Mouse (Mus musculus) urinary bladder, adult 18-20 months (tissue): ENCODE results near the gene Ptprs.
A peak's percentile ranks its signal among the peaks of the same experiment; 100 is the strongest.

Source experiments
- DNase-seq, 2 experiments: peaks; one replicate each; pipeline ENCODE4 v3.0.0; 2022; ENCODE audit warnings: low spot score in 2 of 2, mixed read lengths in 2 of 2

Ptprs gene

DNA sequence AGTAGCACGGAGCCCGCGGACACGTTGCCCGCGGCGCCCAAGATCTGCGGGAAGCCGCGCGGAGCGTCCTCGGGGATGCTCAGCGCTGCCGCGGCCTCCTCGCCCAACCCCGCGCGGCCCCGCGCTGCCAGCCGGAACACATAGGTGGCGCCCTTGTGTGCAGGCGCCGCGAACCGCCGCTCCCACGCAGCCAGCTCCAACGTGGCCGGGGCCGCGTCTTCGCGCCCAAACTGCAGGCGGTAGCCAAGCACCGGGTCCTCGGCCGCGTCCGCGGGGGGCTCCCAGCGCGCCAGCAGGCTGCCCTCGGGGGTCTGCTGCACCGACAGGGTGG, 50.7 kb downstream of the Ptprs start:
- DNase-seq, result peak; percentile 54 to 88

DNA sequence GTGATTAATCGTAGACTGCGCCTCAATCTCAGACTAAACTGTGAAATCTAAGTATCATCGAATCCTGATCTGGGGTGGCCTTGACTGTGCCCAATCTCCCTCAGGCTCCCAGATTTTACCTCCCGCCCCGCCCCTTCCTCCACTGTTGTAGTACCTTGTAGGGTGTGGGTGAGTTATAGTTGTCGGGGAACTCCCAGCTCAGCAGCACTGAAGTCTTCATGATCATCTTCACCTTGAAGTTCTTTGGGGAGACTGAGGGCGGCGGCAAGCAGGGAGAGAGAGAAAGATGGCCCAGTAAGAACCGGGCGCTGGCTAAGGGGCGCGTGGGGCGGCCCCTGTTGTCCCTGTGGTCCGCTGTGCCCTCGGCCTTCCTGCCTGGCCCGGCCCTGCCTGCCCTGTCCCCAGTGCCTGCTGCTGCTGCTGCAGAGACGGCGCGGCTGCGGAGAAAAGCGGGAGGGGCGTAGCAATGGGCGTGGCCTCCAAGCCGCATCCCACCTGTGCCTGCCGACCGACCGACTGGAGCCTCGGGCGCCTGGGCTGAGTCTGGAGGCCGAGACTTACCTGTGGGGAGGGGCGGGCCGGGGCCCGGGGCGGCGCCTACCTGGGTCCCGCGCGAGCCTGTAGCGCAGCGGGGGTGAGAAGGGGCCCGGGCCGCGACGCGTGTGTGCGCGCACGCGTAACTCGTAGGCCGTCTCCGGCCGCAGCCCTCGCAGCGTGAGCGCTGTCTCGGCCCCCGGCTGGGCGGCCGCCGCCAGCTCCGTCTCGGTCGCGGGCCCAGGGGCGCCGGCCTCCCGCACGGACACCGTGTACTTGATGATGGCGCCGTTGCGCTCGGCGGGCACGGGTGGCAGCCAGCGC, 51.3 kb downstream of the Ptprs start:
- DNase-seq, result peak; percentile 64 to 69

DNA sequence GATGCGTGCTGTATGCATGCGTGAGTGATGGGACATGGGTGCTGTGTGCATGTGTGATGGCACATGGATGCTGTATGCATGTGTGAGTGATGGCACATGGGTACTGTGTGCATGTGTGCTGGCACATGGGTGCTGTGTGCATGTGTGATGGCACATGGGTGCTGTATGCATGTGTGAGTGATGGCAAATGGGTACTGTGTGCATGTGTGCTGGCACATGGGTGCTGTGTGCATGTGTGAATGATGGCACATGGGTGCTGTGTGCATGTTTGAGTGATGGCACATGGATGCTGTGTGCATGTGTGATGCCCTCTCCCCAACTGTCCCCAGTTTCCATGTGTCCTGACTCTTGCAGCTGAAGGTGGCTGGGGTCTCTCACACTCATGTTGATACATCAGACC, 56.3 kb downstream of the Ptprs start:
- DNase-seq, result no peak

DNA sequence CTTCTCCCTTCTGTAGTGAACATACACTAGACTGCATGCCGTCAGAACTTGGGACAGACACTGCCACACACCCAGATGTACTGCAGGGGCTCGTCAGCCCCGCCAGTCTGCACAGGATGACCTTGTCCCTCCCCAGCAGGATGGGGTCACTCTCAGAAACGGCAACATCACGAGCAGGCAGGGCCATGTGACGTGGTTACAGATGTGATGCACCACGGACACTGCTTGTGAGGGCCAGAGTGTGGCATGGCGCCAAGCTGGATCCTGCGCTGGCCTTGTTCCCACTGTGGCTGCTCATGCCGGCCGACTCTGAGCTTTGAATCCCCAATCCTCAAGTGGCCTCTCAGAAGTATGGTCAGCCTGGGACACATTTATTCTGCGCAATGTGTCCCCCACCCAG, 58.0 kb downstream of the Ptprs start:
- DNase-seq, result no peak

DNA sequence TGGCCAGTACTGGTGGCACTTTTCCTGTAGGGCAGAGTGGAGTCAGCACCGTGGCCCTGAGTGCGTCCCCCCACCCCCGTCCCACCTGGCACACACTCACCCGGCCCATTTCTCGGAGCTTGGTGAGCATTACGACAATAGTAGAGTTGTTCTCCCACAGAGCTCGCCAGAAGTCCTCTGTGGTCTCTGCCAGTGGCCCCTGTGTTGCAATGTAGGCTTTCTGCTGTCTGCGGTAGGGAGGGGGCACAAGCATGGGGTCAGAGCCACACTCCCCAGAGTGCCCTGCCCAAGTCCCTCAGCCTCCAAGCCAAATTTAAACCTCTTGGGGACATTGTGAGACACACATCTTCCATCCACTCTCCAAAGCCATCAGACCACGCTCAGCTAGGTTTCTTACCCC, 61.5 kb downstream of the Ptprs start:
- no peak for DNase-seq

DNA sequence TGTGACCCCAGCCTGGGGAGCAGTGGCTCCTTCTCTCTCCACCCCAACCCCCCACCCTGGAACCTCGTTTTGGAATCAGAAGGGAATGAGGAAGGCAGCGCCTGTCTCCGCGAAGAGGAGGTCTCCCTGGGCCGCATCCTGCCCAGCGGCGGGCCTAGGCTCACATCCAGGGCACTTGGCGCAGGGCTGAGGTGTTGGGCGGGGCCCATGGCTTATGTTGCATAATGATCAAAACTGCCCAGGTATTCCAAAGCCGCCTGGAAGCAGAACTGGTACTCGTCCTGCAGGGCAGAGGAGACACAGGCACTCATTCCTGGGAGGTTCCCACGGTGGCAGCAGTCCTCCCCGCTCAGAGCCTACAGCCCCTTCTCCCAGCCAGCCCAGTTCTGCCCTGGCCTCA, 63.2 kb downstream of the Ptprs start:
- no peak for DNase-seq

DNA sequence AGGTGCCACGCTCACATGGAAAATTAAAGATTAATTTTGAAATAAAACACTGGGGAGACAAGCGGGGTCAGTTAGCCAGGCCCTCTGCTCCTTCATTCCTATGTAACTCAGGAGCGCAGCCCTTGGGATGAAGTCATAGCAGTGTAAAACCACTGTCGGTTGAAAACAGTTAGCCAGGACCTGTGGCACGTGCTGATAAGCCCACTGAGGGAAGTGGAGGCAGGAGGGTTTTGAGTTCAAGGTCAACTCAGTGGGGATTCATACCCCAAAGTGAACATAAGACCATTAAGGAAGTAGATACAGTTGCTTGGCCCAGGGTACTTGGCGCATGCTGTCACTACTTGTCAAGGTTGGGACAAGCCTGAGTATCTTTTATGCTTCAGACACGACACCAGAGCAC, 64.8 kb downstream of the Ptprs start:
- no peak for DNase-seq

DNA sequence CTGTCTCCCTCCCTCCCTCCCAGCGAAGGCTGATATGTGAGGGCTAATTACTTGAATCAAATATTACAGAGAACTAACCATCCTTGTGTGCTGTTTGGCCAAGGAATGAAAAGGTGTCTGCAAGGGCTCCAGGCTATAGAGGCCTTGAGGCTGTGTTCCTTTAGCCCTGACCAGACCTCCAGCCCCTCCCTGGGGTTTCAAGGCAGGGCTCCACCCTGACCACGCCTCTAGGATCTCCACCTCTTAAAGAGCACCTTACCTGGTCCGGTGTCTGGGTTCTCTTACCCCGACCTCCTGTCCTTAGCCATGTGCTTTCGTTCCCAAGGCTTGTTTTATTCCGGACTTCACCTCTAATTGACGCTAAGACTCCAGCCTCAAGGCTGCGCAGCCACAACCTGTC, 66.5 kb downstream of the Ptprs start:
- no peak for DNase-seq

DNA sequence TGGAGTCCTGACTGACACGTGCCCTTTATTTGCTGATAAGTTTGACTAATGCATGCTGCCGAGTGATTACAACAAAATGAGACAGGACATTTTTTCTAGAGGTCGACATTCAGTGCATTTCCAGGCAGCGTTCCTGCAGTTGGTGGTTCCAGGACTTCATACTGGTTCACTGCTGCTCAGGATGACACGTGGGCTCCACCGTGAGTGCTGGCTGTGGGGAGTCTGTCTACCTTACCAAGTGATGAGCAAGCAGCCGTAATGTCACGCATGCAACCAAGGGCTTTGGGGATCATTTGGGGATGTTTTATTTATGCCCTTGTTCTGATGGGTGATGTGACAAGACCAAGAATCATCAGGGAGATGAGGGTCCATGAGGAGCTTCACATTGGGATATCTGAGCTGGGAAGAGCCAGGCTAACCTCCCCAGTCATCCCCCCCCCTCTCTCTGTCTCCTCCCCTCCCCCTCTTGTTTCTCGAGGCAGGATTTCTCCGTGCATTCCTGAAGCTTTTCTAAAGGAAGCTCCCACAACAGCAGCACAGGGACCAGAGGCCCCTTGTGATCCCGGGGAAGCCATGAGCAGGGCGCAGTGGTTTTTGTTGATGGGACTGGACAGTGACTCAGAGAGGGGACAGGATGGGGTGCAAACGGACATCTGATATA, 67.2 kb downstream of the Ptprs start:
- DNase-seq, result no peak

DNA sequence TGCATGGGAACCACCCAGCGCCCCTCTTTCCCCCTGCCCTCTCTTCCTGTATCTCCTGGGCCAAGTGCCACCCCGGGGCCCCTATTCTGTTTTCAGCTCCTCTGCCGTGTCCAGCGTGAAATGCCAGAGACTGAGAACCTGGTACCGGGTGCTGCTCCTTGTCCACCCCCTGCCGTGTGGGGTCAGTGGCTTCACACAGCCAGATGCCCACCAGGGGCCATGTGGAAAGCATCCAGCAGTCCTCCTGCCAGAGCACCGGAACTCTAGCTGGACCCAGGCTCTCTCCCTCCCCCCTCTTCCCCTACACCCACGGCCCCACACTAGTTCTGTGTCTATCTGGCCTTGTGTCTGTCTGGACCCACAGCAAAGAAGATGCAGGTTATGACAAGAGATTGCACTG, 68.9 kb downstream of the Ptprs start:
- DNase-seq, result no peak

DNA sequence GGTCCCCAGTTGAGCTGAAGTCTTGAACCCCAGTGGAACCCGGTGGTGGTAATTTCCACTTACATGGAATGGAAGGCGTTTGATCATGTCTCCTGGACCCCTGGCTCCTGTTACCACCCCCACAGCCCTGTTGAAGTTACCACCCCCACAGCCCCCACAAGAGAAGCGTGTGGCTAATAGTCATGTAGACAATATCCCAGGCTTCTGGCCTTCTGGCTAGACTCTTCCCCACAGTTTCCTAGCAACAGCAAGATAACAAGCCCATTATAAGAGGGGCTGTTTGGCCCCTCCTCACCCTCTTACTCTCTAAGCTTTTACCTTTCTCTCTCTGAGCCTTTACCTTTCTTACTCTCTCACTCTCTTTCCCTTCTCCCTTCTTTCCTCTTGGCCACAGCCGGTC, 69.4 kb downstream of the Ptprs start:
- no peak for DNase-seq

DNA sequence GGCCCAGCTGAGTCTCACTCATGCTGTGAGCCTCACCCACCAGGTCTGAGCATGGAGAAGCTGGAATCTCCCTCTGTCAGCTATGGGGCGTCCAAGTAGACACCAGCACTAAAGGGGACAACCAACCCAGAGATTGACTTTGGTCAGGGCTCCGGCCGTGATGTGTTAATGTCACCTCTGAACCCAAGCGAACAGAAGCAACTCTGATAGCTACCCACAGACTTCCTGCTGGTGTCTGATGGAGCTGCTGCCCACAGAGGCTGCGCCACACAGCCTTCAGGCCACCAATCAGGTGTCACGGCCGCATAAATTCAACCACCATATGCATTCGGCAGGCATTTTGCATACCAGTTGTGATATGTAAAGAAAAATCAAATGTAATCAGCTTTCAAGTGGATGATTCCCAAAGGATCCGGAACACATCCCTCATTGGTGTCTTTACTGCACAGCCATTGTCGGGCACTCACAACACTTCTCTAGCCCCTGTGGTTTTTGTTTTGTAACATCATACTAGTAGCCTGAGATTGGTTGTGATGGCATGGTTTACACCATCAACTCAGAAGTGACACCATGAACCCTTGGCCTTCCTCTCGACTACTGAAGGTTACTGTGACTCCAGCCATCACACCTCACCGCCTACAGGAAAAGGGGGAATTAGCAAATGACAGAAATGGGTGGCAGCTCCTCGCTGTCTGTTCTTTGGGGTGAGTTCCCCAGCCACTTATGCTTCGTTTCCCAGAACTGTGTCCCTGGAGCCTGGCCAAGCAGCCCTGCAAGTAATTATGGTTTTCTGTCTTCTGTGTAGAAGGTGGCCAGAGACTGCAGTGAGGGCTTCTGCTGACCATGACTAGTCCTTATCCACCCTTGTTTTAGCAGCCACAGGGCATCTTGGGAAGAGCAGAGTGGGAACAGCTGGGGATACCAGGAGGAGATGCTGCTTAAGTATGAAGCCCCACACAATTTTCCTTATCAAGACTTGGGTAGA, 70.1 kb downstream of the Ptprs start:
- no peak for DNase-seq

DNA sequence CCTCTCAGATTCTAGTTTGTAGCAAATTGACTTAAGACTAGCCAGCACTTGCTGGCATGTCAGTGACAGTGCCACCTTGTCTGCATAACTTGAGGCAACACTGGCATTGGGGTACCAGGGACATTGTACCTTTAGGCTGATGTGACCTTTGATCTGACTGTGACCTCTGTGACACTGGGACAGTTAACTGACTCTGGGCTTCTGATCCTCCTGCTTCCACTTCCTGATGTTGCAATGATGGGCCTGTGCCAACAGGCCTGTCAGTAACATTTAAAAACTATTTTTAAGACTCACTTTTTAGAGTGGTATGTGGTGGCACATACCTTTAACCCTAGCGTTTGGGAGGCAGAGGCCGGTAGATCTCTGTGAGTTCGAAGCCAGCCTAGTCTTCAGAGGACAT, 70.9 kb downstream of the Ptprs start:
- DNase-seq, result no peak

DNA sequence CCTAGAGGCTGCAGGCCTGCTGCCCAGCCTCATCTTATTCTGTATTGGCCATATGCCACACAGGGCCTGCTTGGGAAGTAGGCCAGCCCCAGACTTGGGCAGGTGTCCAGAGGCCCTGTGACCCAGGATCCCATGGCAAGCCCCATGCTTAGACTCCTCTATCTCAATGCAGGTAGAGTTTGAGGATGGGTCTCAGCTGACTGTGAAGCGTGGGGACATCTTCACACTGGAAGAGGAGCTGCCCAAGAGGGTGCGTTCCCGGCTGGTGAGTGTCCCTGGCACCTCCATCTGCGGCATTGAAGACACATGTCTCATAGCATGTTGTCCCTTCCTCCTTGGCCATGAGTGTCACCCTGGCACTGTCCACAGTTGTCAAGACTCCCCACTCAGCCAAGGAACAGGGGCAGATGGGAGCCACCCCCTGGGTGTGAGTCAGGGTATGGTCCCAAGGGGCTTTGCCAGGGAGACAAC, 75.2 kb downstream of the Ptprs start:
- DNase-seq, result no peak

DNA sequence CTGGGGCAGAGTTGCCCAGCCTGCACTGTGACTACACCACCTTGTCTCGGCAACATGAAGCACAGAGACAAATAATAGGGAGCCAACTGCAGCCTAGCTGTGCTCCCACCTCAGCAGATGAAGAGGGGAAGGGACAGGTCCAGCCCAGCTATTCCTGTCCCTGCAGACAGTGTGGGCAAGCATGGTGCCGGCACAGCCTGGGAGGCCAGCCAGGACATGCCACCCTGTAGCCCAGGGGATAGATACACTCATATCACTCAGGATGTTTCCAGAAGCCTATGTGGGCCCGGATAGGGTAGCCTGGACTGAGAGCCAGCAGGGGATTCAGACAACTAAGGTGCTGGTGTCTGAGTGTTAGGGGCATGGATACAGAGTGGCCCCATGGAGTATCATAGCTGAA, 76.1 kb downstream of the Ptprs start:
- DNase-seq, result no peak

DNA sequence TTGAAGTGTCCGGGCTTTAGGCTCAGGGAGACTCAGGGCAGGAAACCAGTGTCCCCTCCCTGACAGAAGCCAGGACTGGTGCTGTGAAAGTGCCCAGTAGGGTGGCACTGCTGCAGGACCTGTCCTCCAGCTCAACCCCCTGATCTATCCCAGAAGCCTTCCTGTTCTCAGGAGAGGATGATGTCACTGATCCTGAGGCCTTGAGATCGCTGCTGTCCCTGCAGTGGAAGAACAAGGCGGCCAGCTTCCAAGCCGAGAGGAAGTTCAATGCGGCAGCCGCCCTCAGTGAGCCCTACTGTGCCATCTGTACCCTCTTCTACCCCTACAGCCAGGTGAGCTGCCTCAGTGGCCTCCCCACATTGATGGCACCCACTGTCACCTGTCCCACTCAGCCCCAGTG, 80.2 kb downstream of the Ptprs start:
- no peak for DNase-seq

DNA sequence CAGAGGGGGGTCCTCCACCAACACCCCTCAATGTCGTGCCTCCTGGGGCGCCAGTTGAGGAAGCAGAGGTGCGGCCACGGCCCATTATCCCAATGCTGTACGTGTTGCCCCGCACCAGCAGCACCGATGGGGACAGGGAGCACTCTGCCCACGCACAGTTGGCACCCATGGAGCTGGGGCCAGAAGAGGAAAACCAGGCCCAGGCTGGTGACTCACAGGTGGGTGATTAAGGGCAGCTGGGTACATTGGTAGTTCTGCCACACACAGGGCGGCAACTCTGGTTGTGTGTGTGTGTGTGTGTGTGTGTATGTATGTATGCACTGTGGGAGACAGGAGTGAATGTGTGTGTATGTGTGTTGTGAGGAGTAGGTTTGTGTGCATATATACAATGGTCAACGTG, 82.4 kb downstream of the Ptprs start:
- no peak for DNase-seq

DNA sequence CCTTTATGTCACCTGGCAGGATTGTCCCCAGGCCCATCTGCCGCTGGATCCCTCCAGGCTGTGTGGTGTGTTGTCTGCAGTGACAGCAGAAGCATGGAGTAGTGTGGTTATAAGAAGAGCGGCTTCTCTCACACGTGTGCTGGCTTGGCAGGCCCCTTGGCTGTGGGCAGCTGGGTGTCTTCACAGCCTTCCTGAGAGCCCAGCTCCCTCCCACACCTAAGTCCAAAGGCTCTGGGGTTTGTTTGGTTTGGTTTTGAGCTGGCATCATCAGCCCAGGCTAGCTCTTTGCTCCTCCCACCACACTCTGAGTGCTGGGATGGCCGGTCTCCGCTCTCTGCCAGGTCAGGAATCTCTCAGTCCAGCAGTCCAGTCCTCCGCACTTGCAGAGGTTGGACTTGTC, 83.0 kb downstream of the Ptprs start:
- no peak for DNase-seq

DNA sequence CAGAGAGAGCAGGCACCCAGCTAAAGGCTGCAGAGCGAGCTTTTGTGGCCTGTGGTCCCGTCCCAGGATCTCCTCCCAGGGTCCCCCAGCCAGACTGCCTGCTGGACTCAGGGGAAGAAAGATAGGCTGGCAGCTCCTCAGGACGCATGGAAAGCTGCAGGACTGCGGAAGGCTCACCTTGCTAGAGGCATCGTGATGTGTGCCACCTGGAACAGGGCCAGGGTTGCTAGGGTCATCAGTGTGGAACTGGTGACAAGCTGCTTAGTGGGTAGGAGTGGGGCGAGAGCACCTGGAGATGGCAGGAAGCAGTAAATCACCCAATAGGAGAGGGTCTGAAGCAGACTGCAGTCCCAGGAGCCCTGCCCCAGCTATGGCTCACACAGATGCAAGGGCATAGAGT, 88.7 kb downstream of the Ptprs start:
- no peak for DNase-seq

DNA sequence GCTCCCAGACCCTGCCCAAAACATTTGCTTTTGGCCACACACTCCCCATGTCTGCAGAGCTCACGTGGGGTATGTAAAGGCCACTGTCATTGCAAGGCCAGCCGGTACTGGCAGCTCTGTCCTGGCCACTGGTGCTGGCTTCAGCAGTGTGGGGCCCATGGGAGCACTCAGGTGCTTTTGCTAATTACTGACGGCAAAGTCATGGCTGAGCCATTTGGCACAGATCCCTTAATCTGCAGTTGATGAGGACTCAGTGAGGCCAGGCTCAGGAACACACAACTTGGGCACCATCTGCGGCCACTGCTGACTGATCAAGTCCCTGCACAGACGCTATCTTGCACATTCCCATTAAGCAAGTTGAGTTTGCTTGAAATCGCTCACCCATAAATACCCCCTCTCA, 91.4 kb downstream of the Ptprs start:
- no peak for DNase-seq

DNA sequence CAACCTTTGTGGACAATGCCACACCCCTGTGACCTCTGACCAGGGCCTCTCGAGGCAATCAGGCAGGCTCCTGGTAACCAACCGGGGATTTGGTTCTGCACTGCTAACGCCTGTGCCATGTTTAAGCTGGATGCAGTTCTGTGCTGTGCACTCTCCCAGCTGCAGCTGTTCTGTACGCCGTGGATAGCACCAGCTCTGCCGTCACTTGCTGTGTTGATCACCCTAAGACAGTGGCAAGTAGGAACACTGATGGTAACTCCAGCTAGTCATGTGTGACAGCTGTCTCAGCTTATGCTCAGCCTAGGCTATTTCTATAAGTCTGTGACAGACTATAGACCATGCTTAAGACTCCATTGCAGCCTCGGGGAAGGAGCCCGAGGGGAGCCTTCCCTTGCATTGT, 93.3 kb downstream of the Ptprs start:
- no peak for DNase-seq

DNA sequence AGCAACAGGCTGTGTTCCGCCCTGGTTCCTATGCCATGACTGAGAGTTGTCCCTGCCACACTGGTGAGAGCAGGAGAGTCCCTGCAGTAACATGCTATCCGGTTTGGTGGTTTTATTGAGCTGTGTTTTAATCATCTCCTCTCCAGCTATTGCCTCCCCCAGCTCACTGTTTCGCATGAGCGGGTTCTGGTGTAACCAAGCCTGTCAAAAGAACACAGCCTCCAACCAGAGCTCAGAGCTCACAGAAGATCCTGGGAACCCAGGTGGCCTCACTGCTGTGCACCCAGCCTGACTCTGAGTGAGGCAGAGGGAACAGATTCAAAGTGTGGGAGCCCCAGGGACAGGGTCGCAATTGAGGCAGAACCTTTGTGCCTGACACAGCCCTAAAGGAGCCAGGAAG, 95.1 kb downstream of the Ptprs start:
- DNase-seq, result no peak
